Mouse (Mus musculus) stomach, postnatal 0 days (tissue): ENCODE data around the gene Pafah1b2. TPM values are rescaled to one million over a fixed set of nuclear protein-coding genes. Genes with fewer than 3 reads are reported as not detected.

ENCODE experiments used
- ATAC-seq: fragments of 200-750 bp; cut with Nextera tagmentation; 2 replicates; pipeline ENCODE4 v1.8.0; 2017; ENCODE audit not compliant: low FRiP score, low TSS enrichment
- DNase-seq: peaks from one replicate; pipeline ENCODE4 v3.0.0-alpha.2; 2016; ENCODE audit warnings: low spot score
- H3K27ac ChIP-seq: fragments of 300-500 bp; sonication (generic); replicated peaks from 2 replicates; pipeline ENCODE4 v1.5.1; 2014; ENCODE audit warnings: mild to moderate bottlenecking, control low read depth
- H3K27me3 ChIP-seq: fragments of 300-500 bp; sonication (generic); 2 replicates; pipeline ENCODE4 v1.6.1; 2014; ENCODE audit warnings: low read length; ENCODE audit not compliant: control insufficient read depth, insufficient read depth
- H3K36me3 ChIP-seq: fragments of 300-500 bp; sonication (generic); 2 replicates; pipeline ENCODE4 v1.6.1; 2014; ENCODE audit warnings: low read length, mixed read lengths; ENCODE audit not compliant: control insufficient read depth, insufficient read depth
- H3K4me1 ChIP-seq: fragments of 300-500 bp; sonication (generic); replicated peaks from 2 replicates; pipeline ENCODE4 v1.6.1; 2014; ENCODE audit warnings: antibody characterized with exemption; ENCODE audit not compliant: control insufficient read depth, insufficient read depth
- H3K4me2 ChIP-seq: fragments of 300-500 bp; sonication (generic); replicated peaks from 2 replicates; pipeline ENCODE4 v1.6.1; 2014; ENCODE audit warnings: low read depth, mild to moderate bottlenecking, control low read depth, moderate library complexity
- H3K4me3 ChIP-seq: fragments of 300-500 bp; sonication (generic); 2 replicates; pipeline ENCODE4 v1.5.1; 2014; ENCODE audit warnings: low read depth, low read length, control low read depth
- H3K9ac ChIP-seq: fragments of 300-500 bp; sonication (generic); 2 replicates; pipeline ENCODE4 v1.6.1; 2014; ENCODE audit warnings: mild to moderate bottlenecking, low read length, control low read depth, mixed read lengths
- H3K9me3 ChIP-seq: fragments of 300-500 bp; sonication (generic); 2 replicates; pipeline ENCODE4 v1.6.1; 2016; ENCODE audit warnings: low read length; ENCODE audit not compliant: control insufficient read depth
- CTCF ChIP-seq: IDR thresholded peaks from 2 replicates; pipeline ENCODE4 v1.5.1; 2016; ENCODE audit warnings: antibody characterized with exemption, low read depth, mild to moderate bottlenecking, moderate library complexity
- EP300 ChIP-seq: optimal IDR thresholded peaks from 2 replicates; pipeline ENCODE3; 2016; ENCODE audit warnings: antibody characterized with exemption
- WGBS: fragments of 180-500 bp; shearing (Covaris S2); extraction: QIAGEN DNeasy Blood & Tissue Kit; methylation state at CpG from one replicate; pipeline ENCODE4 v1.1.7; 2014; 5-methylcytosine and 5-hydroxymethylcytosine counted together
- microRNA-seq: library from miRNA; unstranded; fragments of <30 nt; microRNA quantifications from one replicate; pipeline ENCODE4, GENCODE M21; 2016
- polyA plus RNA-seq: library from polyadenylated mRNA; unstranded; fragments of >200 nt; fragmentation: Nextera tagmentation; extraction: Ambion mirVana; gene quantifications from 2 replicates; pipeline ENCODE4 v1.2.1, GENCODE M21; 2015

The Pafah1b2 gene
- polyA plus RNA-seq, 1 experiment from 2014 or later: 79.0 TPM

GRCm38 (mm10) chr9:45917041-45917934 lies 95.2 kb downstream of the Pafah1b2 start:
- no peak for TF ChIP-seq EP300
- TF ChIP-seq CTCF: no peak
- H3K4me1 ChIP-seq: 0 out of 2 replicates have a peak, but pooled peaks cover 2% of the 10 kb centered on the region
- peak overlapping the region; percentile 61 for H3K27ac ChIP-seq
- H3K4me3 ChIP-seq: no peak overlapping the region
- no peaks in the 10 kb centered on the region for H3K27me3 ChIP-seq
- no peak for DNase-seq
- H3K9ac ChIP-seq: no peak overlapping the region
- no peak overlapping the region for H3K4me2 ChIP-seq
- no peaks in the 10 kb centered on the region for H3K9me3 ChIP-seq
- peaks cover 26% of the 10 kb centered on the region for H3K36me3 ChIP-seq
- peak; percentile 46; the same call in 1 of the 2 replicates for ATAC-seq
- 64% methylated on average over 5 of the region's 5 CpGs for WGBS

DNA sequence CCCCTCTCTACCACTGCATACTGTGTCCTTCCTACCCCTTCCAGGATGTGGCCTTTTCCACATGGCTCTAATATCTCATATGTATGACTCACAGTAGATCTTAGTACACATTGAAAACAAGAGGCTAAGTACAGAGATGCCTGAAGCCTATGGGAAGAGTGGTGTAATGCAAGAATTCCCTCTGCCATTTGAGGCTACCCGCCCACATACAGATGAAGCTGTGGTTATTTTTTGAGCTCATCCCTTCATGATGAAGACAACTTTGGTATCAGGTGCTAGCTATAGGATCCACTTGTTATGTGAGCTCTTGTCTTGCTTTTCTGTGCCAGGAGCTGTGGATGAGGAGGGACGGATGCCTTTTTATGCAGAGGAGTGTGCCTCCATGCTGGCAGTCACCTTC lies 96.8 kb downstream of the Pafah1b2 start:
- peaks cover 30% of the 10 kb centered on the region for H3K36me3 ChIP-seq
- WGBS: 87% methylated on average over 2 of the region's 2 CpGs
- no peak overlapping the region for H3K27ac ChIP-seq
- H3K27me3 ChIP-seq: no peaks in the 10 kb centered on the region
- H3K4me2 ChIP-seq: no peak overlapping the region
- no peak overlapping the region for H3K4me3 ChIP-seq
- no peak for ATAC-seq
- H3K9ac ChIP-seq: no peak overlapping the region
- no peaks in the 10 kb centered on the region for H3K9me3 ChIP-seq
- no peak for DNase-seq
- no peaks in the 10 kb centered on the region for H3K4me1 ChIP-seq
- TF ChIP-seq EP300 (no peak), CTCF (no peak)

Small RNAs within 50 kb of the gene (microRNA-seq; reads per million reads assigned to microRNA genes)
- not detected for gene Mir7087

Other genes starting within 250 kb of the Pafah1b2 start
- gene Cep164, start 184.0 kb downstream of the Pafah1b2 start, polyA plus RNA-seq: 12.9 TPM in 2 replicates
- 12.8 and 13.3 TPM in 2 replicates for gene Bace1, start 174.1 kb downstream of the Pafah1b2 start, polyA plus RNA-seq
- gene Pcsk7, start 106.2 kb downstream of the Pafah1b2 start, polyA plus RNA-seq: 17.8 and 19.7 TPM in 2 replicates
- gene Rnf214, start 105.8 kb downstream of the Pafah1b2 start, polyA plus RNA-seq: 18.9 and 22.3 TPM in 2 replicates
- 881 and 1,168 TPM in 2 replicates for gene Tagln, start 76.6 kb downstream of the Pafah1b2 start, polyA plus RNA-seq
- 41.0 and 46.1 TPM in 2 replicates for gene Sidt2, start 57.4 kb downstream of the Pafah1b2 start, polyA plus RNA-seq
- gene Sik3, start 130 bp upstream of the Pafah1b2 start, polyA plus RNA-seq: 6.6 and 6.8 TPM in 2 replicates
- 318 and 335 TPM in 2 replicates for gene Apoa1, start 215.9 kb upstream of the Pafah1b2 start, polyA plus RNA-seq
- gene Apoc3, start 222.9 kb upstream of the Pafah1b2 start, polyA plus RNA-seq: 0.58 and 1.2 TPM in 2 replicates
- gene Apoa4, start 228.0 kb upstream of the Pafah1b2 start, polyA plus RNA-seq: 13.7 and 20.3 TPM in 2 replicates